Mouse (Mus musculus) right cerebral cortex, postnatal 4 days (tissue): ENCODE data around the gene Dusp23.

Experiments used
- DNase-seq: peaks from one replicate; pipeline ENCODE4 v3.0.0-alpha.2; 2022

Dusp23 gene

DNA sequence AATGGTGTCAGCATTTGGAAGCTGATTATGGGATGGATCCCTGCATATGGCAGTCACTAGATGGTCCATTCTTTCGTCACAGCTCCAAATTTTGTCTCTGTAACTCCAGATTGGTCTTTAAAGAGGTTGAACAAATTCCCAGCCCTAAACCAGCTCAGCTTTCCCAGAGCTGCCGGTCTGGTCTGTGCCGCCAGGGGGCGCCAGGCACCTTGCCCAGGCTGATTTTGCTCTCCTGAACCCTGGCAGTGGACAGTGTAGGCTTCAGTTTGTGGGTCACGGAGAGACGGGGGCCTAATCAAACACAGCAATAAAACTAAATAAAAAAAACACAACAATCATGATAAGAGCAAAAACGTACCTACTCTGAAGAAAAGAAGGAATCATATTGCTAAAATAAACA lies 13.5 kb downstream of the Dusp23 start:
- peak; percentile 67 for DNase-seq

DNA sequence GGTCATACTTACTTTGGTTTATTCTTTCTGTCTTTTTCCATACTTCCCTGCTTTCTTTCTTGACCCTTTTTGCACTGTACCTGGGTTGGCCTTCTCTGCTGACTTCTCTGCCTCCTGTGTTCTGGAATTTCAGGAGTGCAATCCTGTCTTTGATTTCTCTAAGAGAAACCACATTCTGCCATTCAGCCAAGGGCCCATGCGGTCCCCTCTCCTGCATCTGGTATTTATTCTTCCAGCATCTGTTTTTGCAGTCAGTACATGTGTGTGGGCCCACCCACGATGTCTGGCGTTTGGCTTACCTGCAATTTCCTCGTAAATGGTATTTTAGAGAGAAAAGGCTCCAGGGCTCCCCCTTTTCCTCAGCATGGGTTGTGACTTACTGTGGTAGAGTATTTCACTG lies 14.6 kb downstream of the Dusp23 start:
- DNase-seq = no peak

DNA sequence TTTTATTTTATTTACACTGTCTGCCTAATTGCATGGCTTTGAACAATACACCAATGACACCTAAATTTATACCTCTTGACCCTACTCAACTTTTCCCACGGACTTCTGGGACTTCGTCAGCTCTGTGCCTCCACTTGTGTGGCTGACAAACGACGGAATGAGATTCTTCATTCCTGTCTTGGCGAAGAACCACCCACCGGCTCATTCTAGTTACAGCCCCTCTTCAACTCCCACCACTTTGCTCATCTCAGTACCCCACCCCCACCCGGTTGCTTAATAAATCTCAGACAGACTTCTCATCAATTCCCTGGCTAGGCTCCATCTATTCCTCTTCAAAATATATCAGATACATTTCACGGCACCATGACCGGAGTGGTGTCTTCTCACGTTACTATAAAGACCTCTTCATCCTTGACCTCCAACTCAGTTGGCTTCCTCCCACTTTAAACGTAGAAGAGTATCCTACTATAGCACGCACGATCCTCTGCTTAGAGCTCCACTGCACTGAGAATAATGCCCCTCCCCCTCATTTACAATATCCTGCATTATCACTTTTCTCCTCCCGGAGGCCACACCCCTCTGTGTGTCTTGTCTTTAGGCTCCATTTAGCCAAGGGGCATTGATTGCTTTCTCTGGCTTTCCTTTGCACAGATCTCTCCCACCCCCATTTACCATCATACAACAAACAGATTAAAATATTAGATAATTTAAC lies 15.2 kb downstream of the Dusp23 start:
- DNase-seq = no peak

DNA sequence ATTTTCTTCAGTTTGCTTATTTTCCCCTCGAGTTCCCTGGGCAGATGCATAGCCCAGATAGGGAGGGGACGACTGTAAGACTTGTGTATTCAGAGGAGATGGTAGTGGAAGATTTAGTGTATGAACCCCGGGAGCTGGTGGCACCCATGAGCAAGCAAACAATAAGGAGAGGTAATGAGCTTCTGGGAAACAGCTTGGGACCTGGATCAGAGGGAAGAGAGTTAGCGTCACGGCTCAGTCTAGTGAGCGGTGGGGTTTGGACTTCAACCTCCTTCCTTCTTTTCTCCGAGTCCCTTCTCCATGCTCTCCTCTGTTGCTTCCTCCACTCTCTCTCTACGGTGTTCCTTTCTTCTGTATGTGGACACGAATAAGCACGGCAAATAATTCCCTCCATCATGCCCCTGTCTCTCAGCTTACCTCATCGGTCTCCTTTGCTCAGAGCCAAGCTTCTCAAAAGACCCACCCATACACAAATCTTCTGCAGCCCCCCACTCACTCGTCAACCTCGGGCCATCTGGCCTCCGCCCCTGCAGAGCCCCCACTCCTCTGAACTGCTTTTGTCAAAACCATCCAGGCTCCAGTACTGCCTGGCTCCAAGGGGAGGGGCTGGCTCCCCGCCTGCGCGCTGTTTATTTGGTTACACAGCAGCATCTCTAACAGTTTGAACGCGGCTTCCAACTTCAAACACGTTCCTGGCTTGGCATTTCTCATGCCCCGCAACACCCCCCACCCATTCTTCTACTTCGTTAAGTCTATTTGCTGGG lies 16.0 kb downstream of the Dusp23 start:
- DNase-seq = peak; percentile 61

DNA sequence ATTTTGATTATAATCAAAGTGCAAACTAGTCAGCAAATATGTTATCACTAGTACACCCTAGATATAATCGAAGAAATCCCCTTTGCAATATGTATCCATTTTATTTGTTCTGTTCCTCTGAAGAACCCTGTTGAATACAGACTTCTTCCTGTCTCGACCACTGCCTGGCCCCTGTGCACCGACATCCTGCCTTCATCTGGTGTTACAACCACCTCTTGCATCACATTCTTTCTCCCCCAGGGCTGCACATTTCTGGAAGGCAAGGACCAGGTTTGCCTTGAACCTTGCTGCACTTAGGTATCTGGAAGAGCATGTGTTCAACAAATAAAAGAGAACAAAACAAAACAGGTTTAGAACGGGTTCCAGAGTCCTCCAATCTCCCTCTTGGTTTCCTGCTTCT lies 17.4 kb downstream of the Dusp23 start:
- no peak for DNase-seq

DNA sequence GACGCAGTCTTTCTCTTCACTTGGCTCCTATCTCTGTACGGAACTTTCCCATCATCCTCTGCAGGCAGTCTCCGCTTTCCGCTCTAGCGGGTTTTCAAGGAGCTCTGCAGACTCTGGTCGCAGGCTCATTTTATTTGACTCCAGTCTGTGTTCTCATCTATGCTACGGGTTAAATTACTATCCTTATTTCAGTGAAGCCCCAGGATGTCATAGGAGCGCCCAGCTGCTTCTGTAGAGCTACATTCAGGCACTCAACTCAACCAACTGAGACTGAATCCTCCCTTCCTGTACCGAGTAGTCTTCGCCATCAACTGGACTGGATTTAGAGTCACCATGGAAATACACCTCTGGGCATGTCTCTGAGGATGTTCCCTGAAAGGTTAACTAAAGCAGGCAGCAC lies 18.1 kb downstream of the Dusp23 start:
- no peak for DNase-seq

DNA sequence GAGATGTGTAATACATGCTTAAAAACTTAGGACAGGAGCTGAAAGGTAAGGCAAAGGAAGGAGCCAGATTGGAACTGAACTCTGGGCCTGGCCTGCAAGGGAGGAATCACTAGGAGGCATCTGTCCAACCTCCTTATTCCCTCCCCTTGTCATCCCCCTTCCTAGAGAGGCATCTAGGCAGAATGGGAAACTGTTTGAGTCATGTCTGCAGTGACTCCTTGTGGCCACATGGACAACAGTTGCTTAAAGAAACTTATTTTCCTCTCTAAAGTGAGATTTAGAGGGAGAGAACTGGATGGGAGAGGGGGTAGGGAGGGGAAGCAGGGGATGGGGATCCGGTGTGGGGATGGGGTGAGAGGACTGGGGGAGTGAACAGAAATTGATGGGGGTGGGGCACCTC lies 20.0 kb downstream of the Dusp23 start:
- DNase-seq = no peak

DNA sequence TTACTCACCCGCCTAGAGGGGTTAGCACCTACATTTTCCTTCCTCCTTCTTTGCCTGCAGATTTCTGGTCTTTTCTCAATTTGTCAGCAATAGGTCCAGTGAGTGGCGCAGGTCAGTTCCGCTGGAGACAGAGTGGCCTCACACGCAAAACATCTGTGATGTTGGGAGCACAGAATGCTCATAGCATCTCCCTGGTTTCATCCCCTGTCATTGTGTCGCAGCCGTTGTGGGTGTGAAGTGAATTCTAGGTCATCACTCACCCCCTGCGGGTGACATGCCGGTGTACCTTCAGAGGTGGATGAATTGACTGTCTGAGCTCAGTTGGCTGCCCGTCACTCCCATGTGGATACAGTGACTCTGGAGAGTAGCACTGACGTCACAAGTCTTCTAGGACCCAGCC lies 21.5 kb downstream of the Dusp23 start:
- DNase-seq = no peak

DNA sequence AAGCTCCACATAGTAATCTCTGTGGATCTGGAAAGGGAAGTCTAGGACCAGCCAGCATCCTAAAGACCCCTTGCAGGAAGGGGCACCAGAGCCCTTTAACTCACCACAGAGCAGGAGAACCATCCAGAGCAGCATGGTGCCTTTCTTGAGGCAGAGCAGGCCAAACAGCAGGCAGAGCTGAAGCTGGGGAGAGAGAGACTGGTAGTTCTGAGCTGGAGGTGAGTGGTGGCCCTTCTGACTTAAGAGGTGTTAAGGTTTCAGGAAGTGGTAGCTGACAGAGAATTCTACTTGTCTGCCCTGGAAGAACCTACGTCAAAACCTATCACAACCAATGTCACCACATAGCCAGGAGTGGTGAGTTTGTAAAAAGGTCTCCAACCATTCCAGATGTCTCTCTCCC lies 30.4 kb downstream of the Dusp23 start, which contains the start of gene Fcrl6:
Gene Fcrl6, minus strand, starts transcription at position 226 of the 400 bp plus-strand sequence.
- DNase-seq = no peak

DNA sequence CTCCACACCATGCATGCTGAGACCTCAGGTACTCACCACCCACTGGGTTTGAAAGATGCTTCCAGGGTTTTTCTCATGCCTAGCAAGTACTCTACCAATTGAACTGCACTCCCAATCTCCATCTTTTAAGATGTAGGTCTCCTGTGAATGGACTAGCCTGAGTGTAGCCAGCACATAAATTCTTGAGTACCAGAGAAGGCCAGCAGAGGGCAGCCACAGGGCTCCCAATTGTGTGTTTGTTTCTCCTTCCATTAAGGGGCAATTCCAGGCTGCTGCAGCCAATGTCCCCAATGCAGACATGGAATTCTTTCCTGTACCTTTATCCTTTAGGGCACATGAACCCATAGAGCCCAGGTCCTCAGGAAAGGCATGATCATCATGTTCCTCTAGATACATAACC lies 38.3 kb downstream of the Dusp23 start:
- peak; percentile 57 for DNase-seq

DNA sequence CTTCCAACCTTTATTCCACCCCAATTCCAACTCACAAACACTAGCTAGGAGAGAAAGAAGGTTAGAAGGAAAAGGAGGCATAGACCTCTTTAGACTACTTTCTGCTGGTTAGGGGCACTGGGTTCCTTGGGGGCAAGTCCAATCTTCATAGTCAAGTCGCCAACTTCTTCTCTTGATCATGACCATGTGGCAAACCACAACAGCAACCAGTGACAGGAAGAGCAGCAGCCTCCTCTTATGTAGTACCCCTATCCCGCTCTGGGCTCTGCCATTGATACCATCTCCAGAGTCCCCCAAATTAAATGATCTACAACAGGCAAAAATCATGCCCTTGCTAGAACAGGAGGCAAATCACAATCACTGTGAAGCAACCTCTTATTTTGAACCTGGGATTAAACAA lies 38.8 kb downstream of the Dusp23 start:
- no peak for DNase-seq

DNA sequence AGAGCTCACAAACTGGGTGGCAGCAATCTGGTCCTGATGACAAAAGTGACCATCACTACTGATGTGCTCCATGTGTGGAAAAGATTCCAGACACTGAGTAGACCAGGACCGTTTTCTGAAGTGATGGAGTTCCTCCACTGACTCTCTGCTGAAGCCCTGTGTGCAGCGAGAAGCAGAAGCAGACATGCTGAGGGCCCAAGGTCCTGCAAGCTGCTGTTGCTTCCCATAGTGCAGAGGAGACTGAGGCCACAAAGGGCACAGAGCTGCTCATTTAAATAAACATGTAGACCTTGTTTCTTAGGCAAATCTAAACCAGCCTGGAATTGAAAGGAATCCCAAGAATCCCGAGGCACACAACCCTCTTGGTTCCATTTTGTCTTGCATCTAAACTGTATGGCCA lies 39.4 kb downstream of the Dusp23 start:
- DNase-seq = no peak

DNA sequence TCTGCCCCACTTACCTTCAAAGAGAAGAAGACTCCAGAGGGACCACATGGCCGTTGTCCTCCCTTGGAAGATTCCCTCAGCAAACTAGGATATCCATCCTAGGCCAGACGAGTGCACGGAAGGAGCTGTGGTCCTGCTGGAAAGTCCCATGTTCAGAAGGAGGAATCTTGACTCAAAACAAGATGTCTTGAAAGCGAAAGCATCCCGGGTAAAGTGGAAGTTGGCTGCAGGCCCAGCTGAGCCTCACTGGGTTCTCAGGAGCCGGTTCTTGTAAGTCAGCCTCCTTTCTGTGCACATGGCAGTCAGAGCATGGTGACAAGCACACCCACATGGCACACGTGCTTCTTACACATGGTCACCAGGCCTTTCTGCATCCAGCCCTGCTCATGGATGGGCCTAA lies 42.4 kb downstream of the Dusp23 start, which contains the start of gene Slamf8:
Gene Slamf8, minus strand, starts transcription at position 184 of the 400 bp plus-strand sequence.
- DNase-seq = no peak

DNA sequence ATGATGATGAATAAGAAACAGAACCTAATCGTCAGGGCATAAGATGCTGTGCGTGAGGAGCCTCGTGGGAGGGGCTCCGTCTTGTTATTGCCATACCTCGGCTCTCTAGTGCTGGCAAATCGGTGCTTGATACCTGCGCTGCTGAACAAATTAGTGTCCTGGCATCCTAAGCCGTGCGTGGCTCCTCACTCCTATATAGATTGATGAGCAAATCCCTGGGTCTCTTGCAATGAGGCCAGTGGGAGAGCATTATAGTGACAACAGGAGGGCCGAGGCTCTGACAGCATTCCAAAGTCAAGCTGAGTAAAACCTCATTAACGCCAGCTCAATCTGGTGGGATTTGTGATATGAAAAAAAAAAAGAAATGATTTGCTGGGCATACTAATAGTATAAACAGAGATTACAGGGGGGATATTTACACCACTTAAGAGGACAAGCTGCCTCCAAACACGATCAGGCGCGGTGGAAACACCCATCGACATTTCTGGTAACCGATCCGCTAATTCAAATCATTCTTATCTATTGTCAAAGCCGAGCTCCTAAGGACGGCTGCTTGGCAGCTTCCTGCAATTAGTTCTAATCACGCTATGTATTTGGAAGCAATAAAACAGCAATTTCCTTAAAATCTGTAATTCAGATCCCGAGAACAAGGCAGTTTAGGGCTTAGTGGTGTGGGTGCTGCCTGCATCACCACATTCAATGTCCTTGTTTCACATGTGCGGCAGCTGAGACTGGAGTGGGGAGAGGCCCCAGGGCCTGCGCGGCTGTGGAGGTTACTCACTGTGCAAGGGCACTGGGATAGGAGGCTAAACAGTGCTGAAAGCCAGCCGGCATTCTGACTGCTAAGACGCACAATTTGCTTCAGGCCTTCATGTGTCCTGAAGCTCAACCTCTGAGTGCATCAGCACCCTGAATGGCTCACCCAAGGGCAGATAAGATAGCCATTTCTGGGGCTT lies 46.9 kb downstream of the Dusp23 start:
- DNase-seq = no peak

DNA sequence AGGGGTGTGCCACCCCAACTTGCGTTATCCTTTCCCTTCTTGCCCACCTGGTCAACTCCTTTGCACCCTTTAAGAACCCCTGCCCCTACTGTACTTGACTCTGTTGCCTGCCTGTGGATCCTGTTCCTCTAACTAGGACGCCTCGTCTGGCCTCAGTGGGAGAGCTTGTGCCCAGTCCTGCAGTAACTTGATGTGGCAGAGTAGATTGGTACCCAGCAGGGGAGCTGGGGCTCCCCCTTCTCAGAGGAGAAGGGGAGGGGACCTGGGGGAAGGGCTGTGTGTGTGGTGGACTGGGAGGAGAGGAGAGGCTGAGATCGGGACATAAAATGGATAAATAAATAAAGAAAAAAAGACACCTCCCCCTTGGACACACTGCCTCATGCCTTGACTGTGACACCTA lies 47.7 kb downstream of the Dusp23 start:
- DNase-seq = no peak

DNA sequence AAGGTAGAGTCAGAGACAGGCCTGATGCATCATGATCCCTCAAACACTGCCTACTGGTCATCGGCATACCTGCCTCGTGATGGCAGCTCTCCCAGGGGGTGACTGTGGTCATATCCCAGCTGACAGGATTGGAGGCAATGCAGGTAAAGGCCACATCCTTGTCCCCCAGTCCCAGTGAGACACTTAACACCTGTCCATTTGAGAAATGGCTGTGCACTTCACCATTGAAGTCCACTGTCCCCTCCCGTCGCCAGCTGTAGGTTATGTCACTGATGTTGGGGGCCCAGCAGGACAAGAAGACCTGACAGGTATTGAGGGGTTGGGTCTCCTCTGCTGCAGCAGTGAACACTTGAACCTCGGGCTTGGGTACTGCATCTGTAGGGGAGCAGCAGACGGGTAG lies 48.5 kb downstream of the Dusp23 start:
- DNase-seq = no peak

DNA sequence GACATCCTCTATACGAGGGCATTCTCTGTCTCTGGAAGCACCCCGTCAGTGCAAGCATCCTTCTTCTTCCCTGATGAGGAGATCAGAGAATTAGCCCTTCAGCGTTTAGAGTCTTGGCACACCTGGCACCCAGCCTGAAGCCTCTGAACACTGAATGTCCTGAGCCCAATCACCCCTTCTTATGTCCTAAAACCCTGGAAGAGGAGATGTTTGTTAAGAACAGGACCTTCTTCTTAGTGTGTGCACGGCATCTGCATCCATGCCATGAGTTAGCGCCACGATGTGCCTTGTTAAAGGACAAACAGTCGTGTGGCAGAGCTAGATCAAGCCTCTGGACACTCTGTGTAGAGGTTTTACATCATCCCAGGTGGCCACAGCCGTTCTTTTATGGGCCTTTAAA lies 50.3 kb downstream of the Dusp23 start:
- no peak for DNase-seq
